Mouse (Mus musculus) A20 (cell line): ENCODE results near the gene Pom121.

ENCODE experiments used
- DNase-seq: peaks from one replicate; pipeline ENCODE4 v3.0.0-alpha.2; 2011; ENCODE audit warnings: low read depth, low spot score

The Pom121 gene

GRCm38 (mm10) chr5:135394004-135394823 is at the start of gene Pom121:
Gene Pom121 (minus strand): TSS chr5:135394546.
- DNase-seq, result peak; percentile 93

GRCm38 (mm10) chr5:135442430-135442829 is 48.1 kb upstream of the Pom121 start:
- no peak for DNase-seq

GRCm38 (mm10) chr5:135435039-135435438 is 40.7 kb upstream of the Pom121 start:
- DNase-seq, result no peak

- peak; percentile 4 for DNase-seq
Observed at GRCm38 (mm10) chr5:135433861-135434260, 39.5 kb upstream of the Pom121 start.

- DNase-seq, result no peak
Observed at GRCm38 (mm10) chr5:135431111-135431510, 36.8 kb upstream of the Pom121 start.

GRCm38 (mm10) chr5:135428786-135429185 is 34.4 kb upstream of the Pom121 start:
- DNase-seq, result peak; percentile 31

- no peak for DNase-seq
Observed at GRCm38 (mm10) chr5:135410266-135410665, 15.9 kb upstream of the Pom121 start.

- DNase-seq, result no peak
Observed at GRCm38 (mm10) chr5:135408114-135408513, 13.8 kb upstream of the Pom121 start.

GRCm38 (mm10) chr5:135405437-135405836 is 11.1 kb upstream of the Pom121 start:
- DNase-seq, result no peak

GRCm38 (mm10) chr5:135404623-135405022 is 10.3 kb upstream of the Pom121 start:
- no peak for DNase-seq

- DNase-seq, result peak; percentile 74
Observed at GRCm38 (mm10) chr5:135400244-135400643, 5.9 kb upstream of the Pom121 start.

- no peak for DNase-seq
Observed at GRCm38 (mm10) chr5:135399382-135399781, 5.0 kb upstream of the Pom121 start.

- DNase-seq, result peak; percentile 84
Observed at GRCm38 (mm10) chr5:135395826-135396225, 1.5 kb upstream of the Pom121 start.

GRCm38 (mm10) chr5:135383771-135384170 is 10.6 kb downstream of the Pom121 start:
- no peak for DNase-seq

GRCm38 (mm10) chr5:135382746-135383145 is 11.6 kb downstream of the Pom121 start:
- DNase-seq, result no peak

GRCm38 (mm10) chr5:135381356-135381925 is 12.9 kb downstream of the Pom121 start:
- DNase-seq, result no peak

- DNase-seq, result no peak
Observed at GRCm38 (mm10) chr5:135380681-135381080, 13.7 kb downstream of the Pom121 start.

- DNase-seq, result no peak
Observed at GRCm38 (mm10) chr5:135376341-135376740, 18.0 kb downstream of the Pom121 start.

- DNase-seq, result no peak
Observed at GRCm38 (mm10) chr5:135375167-135375566, 19.2 kb downstream of the Pom121 start.

- DNase-seq, result no peak
Observed at GRCm38 (mm10) chr5:135373601-135374000, 20.7 kb downstream of the Pom121 start.

GRCm38 (mm10) chr5:135371195-135371594 is 23.2 kb downstream of the Pom121 start:
- DNase-seq, result no peak

- DNase-seq, result peak; percentile 97
Observed at GRCm38 (mm10) chr5:135369787-135370654, 24.3 kb downstream of the Pom121 start, which contains the start of gene Nsun5. Gene Nsun5 (plus strand): TSS chr5:135369953.
